Mouse (Mus musculus) liver, embryonic 12.5 days (tissue): Measurements from ENCODE around the gene Rcan2. TPM values are rescaled to one million over a fixed set of nuclear protein-coding genes. Genes with fewer than 3 reads are reported as not detected.

Experiments
- ATAC-seq: fragments of 200-750 bp; cut with Nextera tagmentation; 2 replicates; pipeline ENCODE4 v1.8.0; 2017; ENCODE audit warnings: moderate number of reproducible peaks, mild to moderate bottlenecking, moderate library complexity
- H3K27ac ChIP-seq: fragments of 300-500 bp; sonication (generic); 2 replicates; pipeline ENCODE4 v1.5.1; 2016; ENCODE audit warnings: mild to moderate bottlenecking
- H3K27me3 ChIP-seq: fragments of 300-500 bp; sonication (generic); replicated peaks from 2 replicates; pipeline ENCODE4 v1.6.1; 2016; ENCODE audit warnings: mild to moderate bottlenecking, moderate library complexity
- H3K36me3 ChIP-seq: fragments of 300-500 bp; sonication (generic); 2 replicates; pipeline ENCODE4 v1.6.1; 2016; ENCODE audit warnings: mild to moderate bottlenecking, moderate library complexity
- H3K4me1 ChIP-seq: fragments of 300-500 bp; sonication (generic); 2 replicates; pipeline ENCODE4 v1.6.1; 2016
- H3K4me2 ChIP-seq: fragments of 300-500 bp; sonication (generic); 2 replicates; pipeline ENCODE4 v1.6.1; 2016; ENCODE audit warnings: mild to moderate bottlenecking, moderate library complexity
- H3K4me3 ChIP-seq: fragments of 300-500 bp; sonication (generic); 2 replicates; pipeline ENCODE4 v1.5.1; 2016; ENCODE audit warnings: mild to moderate bottlenecking, moderate library complexity
- H3K9ac ChIP-seq: fragments of 300-500 bp; sonication (generic); 2 replicates; pipeline ENCODE4 v1.6.1; 2016; ENCODE audit warnings: mild to moderate bottlenecking, moderate library complexity
- H3K9me3 ChIP-seq: fragments of 300-500 bp; sonication (generic); replicated peaks from 2 replicates; pipeline ENCODE4 v1.6.1; 2016; ENCODE audit warnings: mild to moderate bottlenecking, moderate library complexity
- WGBS: fragments of 180-500 bp; shearing (Covaris S2); methylation state at CpG from one replicate; pipeline ENCODE4 v1.1.7; 2016; ENCODE audit not compliant: insufficient replicate concordance; 5-methylcytosine and 5-hydroxymethylcytosine counted together
- polyA plus RNA-seq: library from polyadenylated mRNA; unstranded; fragments of >200 nt; fragmentation: Nextera tagmentation; extraction: Ambion mirVana; gene quantifications from 2 replicates; pipeline ENCODE4 v1.2.1, GENCODE M21; 2016

The Rcan2 gene
- 1.7 and 1.9 TPM in 2 replicates for polyA plus RNA-seq

- Histone ChIP-seq H3K9me3 (no peaks in the 10 kb centered on the region), H3K4me2 (peak within 1 kb of the TSS; percentile 69), H3K36me3 (no peaks in the 10 kb centered on the region), H3K27me3 (peaks cover 37% of the 10 kb centered on the region), H3K9ac (0 out of 2 replicates have a peak within 1 kb of the TSS, but pooled peaks have one; percentile 12), H3K4me3 (peak within 1 kb of the TSS; percentile 53), H3K4me1 (peaks cover 5% of the 10 kb centered on the region; the same call in 1 of the 2 replicates), H3K27ac (no peak within 1 kb of the TSS)
- ATAC-seq: 0 out of 2 replicates have a peak, but pooled peaks have one; percentile 60
- WGBS: 2% methylated on average over 7 of the region's 7 CpGs
Observed at GRCm38 (mm10) chr17:43801077-43801476, at the start of gene Rcan2. Rcan2 (plus strand) TSS chr17:43801351.

DNA sequence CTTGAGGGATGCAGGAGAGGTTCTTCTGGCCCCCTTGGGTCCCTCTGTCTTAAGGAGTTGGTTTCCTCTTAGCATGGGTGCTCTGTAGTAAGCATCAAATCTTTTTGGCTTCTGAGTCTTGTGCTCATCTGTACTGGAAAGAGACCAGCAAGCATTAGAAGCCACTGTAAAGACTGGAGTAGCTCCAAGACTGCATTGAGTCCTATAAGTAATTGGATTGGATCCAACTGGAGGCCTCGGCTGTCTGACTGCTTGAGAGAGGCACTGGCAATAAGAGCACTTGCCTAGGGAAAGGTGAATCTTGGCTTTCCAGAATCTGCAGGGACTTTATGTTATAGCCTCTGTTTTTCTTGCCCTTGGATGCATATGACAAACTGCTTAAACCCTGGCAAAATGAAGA lies 48.3 kb upstream of the Rcan2 start:
- H3K27me3 ChIP-seq: no peaks in the 10 kb centered on the region
- no peak for ATAC-seq
- H3K4me1 ChIP-seq: no peaks in the 10 kb centered on the region
- no peak overlapping the region for H3K4me2 ChIP-seq
- no peak overlapping the region for H3K4me3 ChIP-seq
- 56% methylated on average over 1 of the region's 1 CpGs for WGBS
- no peak overlapping the region for H3K27ac ChIP-seq
- no peaks in the 10 kb centered on the region for H3K9me3 ChIP-seq
- H3K36me3 ChIP-seq: no peaks in the 10 kb centered on the region
- H3K9ac ChIP-seq: no peak overlapping the region

GRCm38 (mm10) chr17:43754687-43755086 lies 46.5 kb upstream of the Rcan2 start:
- H3K27me3 ChIP-seq: no peaks in the 10 kb centered on the region
- no peaks in the 10 kb centered on the region for H3K36me3 ChIP-seq
- no peak overlapping the region for H3K4me2 ChIP-seq
- no peaks in the 10 kb centered on the region for H3K4me1 ChIP-seq
- no peak overlapping the region for H3K27ac ChIP-seq
- H3K4me3 ChIP-seq: no peak overlapping the region
- no peak overlapping the region for H3K9ac ChIP-seq
- ATAC-seq: no peak
- 59% methylated on average over 5 of the region's 5 CpGs for WGBS
- H3K9me3 ChIP-seq: no peaks in the 10 kb centered on the region

- H3K4me2 ChIP-seq: no peak overlapping the region
- no peaks in the 10 kb centered on the region for H3K36me3 ChIP-seq
- no peaks in the 10 kb centered on the region for H3K9me3 ChIP-seq
- WGBS: 51% methylated on average over 15 of the region's 15 CpGs
- H3K4me1 ChIP-seq: no peaks in the 10 kb centered on the region
- H3K4me3 ChIP-seq: no peak overlapping the region
- ATAC-seq: no peak
- H3K27ac ChIP-seq: no peak overlapping the region
- H3K27me3 ChIP-seq: no peaks in the 10 kb centered on the region
- H3K9ac ChIP-seq: no peak overlapping the region
Observed at GRCm38 (mm10) chr17:43758607-43759259, 42.4 kb upstream of the Rcan2 start.

- no peaks in the 10 kb centered on the region for H3K27me3 ChIP-seq
- no peaks in the 10 kb centered on the region for H3K4me1 ChIP-seq
- no peak for ATAC-seq
- 0 out of 2 replicates have a peak, but pooled peaks cover 3% of the 10 kb centered on the region for H3K9me3 ChIP-seq
- no peak overlapping the region for H3K4me2 ChIP-seq
- no peak overlapping the region for H3K27ac ChIP-seq
- H3K4me3 ChIP-seq: no peak overlapping the region
- 54% methylated on average over 4 of the region's 4 CpGs for WGBS
- H3K9ac ChIP-seq: no peak overlapping the region
- no peaks in the 10 kb centered on the region for H3K36me3 ChIP-seq
Observed at GRCm38 (mm10) chr17:43784531-43784930, 16.6 kb upstream of the Rcan2 start.

DNA sequence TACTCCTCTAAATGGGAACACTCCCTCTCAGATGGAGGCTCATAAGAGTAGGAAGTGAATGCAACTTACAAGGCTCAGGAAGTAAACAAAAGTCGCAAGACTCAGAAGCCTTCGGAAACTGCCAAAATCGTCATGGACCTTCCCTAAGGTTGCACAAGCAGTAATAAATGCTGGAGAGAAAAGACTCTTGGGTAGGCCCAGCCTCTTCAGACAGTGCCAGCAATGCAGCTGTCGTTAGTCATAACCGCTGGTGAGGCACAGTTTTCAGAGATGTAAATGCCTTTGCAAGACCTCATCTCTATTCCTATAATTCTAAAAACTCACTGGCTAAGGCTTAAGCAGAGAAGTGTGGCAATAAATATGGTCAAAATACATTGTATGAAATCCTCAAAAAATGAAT lies 12.9 kb upstream of the Rcan2 start:
- Histone ChIP-seq H3K4me3 (no peak overlapping the region), H3K9me3 (no peaks in the 10 kb centered on the region), H3K27me3 (no peaks in the 10 kb centered on the region), H3K4me2 (no peak overlapping the region), H3K36me3 (no peaks in the 10 kb centered on the region), H3K4me1 (no peaks in the 10 kb centered on the region), H3K27ac (no peak overlapping the region), H3K9ac (no peak overlapping the region)
- ATAC-seq: no peak
- WGBS: 79% methylated on average over 5 of the region's 5 CpGs

DNA sequence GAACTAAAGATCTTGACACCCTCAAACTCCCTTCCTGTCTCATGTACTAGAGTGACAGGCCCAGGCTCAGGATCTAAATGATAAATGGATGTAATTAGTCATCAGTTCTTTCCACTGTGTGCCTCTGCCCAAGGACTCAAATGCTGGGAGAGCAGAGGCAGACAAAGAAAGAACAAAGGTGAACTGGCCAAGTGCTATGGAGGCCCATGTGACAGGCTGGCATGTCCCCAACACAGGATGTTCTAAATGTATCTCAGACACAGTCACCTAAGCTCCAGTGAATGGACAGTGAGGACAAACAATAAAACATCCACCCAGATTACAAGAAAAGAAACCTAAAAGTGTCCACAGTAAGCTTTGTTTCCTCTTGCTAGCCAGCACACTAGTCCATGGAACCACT lies 11.8 kb upstream of the Rcan2 start:
- Histone ChIP-seq H3K4me3 (no peak overlapping the region), H3K27me3 (no peaks in the 10 kb centered on the region), H3K9ac (no peak overlapping the region), H3K36me3 (no peaks in the 10 kb centered on the region), H3K27ac (no peak overlapping the region), H3K4me2 (no peak overlapping the region), H3K4me1 (no peaks in the 10 kb centered on the region), H3K9me3 (no peaks in the 10 kb centered on the region)
- ATAC-seq: no peak

GRCm38 (mm10) chr17:43791751-43792150 lies 9.4 kb upstream of the Rcan2 start:
- H3K4me3 ChIP-seq: no peak overlapping the region
- WGBS: 94% methylated on average over 3 of the region's 3 CpGs
- H3K4me1 ChIP-seq: no peaks in the 10 kb centered on the region
- no peak overlapping the region for H3K4me2 ChIP-seq
- H3K27me3 ChIP-seq: no peaks in the 10 kb centered on the region
- no peak for ATAC-seq
- H3K9me3 ChIP-seq: no peaks in the 10 kb centered on the region
- H3K27ac ChIP-seq: no peak overlapping the region
- H3K9ac ChIP-seq: no peak overlapping the region
- no peaks in the 10 kb centered on the region for H3K36me3 ChIP-seq

DNA sequence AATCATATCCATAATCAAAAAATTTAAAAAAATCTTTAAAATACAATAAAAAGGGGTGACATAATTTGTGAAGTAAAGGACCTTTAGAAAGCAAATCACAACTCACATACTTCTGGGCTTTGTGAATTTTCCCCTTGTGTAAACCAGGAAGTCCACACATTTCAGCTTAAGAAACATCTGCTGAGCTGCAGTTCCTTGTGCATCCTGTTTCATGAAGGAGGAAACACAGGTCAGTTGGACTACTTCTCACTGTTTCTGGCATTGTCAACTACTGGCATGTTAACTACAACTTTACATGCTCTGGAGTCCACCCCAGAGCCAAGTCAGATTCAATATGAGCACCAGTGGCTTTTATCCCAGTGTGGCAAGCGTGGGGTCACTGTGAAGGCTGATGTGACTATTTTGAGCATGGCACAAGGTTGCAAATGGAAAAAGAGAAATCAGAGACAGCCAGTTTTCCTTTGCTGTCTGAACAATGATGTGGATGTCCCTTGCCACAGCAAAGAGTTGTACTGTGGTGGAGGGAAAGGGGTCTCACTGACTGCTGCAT lies 6.3 kb upstream of the Rcan2 start:
- 48% methylated on average over 1 of the region's 1 CpGs for WGBS

DNA sequence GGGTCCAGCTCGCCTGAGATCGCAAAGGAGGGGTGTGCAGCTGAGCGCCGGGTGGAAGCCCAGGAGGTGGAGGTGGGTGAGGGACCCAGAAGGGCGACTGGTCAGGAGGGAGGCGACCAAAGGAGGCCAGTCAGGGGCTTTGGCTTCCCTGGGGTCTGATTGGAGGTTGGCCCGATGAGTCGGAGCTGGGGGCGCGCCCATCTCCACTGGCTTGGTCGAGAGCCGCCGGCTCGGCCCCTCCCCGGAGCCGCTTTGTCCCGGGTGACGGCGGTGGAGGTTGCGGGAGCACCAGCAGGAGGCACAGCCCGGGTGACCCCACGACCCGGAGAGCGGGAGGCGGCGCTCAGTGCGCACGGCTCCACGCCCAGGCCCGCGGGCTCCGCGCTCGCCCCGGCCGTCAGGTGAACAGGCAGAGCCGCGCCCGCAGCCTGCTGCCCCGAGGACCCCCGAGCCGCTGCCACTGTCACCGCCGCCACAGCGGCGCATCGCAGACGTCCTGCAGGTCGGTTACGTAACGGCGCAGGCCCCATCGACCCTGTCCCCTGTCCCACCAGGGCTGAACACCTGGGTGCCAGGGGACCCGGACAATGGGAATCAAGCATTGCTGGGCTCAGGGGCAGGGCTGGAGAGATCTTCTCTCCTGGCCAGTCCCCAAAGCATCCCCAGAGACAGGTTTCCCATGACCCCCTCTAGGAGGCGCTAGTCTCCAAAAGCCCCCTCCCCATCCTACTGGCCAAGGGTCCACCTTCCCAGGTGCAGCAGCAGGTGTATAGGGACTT lies 633 bp downstream of the Rcan2 start:
- 0 out of 2 replicates have a peak overlapping the region, but pooled peaks have one; percentile 12 for H3K9ac ChIP-seq
- WGBS: 2% methylated on average over 52 of the region's 55 CpGs

More for the DNA sequence above, 6.3 kb upstream of the Rcan2 start:
- no peak overlapping the region for H3K27ac ChIP-seq
- H3K4me2 ChIP-seq: no peak overlapping the region
- H3K9ac ChIP-seq: no peak overlapping the region
- H3K36me3 ChIP-seq: no peaks in the 10 kb centered on the region
- no peak for ATAC-seq
- H3K4me1 ChIP-seq: no peaks in the 10 kb centered on the region
- no peaks in the 10 kb centered on the region for H3K9me3 ChIP-seq
- H3K27me3 ChIP-seq: no peaks in the 10 kb centered on the region
- H3K4me3 ChIP-seq: no peak overlapping the region

GRCm38 (mm10) chr17:43802414-43802813 lies 1.3 kb downstream of the Rcan2 start:
- no peak overlapping the region for H3K9ac ChIP-seq
- 49% methylated on average over 11 of the region's 11 CpGs for WGBS
- no peak for ATAC-seq
- no peak overlapping the region for H3K27ac ChIP-seq
- H3K36me3 ChIP-seq: no peaks in the 10 kb centered on the region
- H3K4me2 ChIP-seq: peak overlapping the region; percentile 69
- peaks cover 5% of the 10 kb centered on the region; the same call in 1 of the 2 replicates for H3K4me1 ChIP-seq
- peak overlapping the region; percentile 53 for H3K4me3 ChIP-seq
- no peaks in the 10 kb centered on the region for H3K9me3 ChIP-seq
- H3K27me3 ChIP-seq: peaks cover 37% of the 10 kb centered on the region

More for the DNA sequence above, 633 bp downstream of the Rcan2 start:
- Histone ChIP-seq H3K4me3 (peak overlapping the region; percentile 53), H3K27me3 (peaks cover 37% of the 10 kb centered on the region), H3K4me2 (peak overlapping the region; percentile 69), H3K27ac (no peak overlapping the region), H3K9me3 (no peaks in the 10 kb centered on the region), H3K4me1 (peaks cover 5% of the 10 kb centered on the region; the same call in 1 of the 2 replicates), H3K36me3 (no peaks in the 10 kb centered on the region)
- ATAC-seq: peak; percentile 71

DNA sequence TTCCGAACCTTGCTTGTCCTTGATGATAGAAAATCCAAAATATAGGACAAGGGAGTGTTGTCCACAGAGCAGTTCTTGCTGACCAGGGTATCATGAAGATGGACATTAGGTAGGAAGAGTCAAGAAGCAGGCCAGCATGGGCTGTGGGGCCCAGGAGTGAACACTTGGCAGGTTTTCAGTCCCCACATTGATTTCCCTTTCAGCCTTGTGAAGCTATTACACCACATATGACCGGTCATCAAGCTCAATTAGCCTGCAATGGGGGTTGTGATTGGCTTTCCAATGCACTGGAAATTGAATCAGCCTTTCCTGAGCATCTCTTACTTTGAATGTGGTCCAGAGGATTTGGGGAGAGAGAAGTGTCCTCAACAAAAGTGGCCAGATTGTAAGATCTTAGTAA lies 2.0 kb downstream of the Rcan2 start:
- Histone ChIP-seq H3K4me3 (no peak overlapping the region), H3K9ac (no peak overlapping the region), H3K27me3 (peaks cover 37% of the 10 kb centered on the region), H3K4me2 (no peak overlapping the region), H3K27ac (no peak overlapping the region), H3K9me3 (no peaks in the 10 kb centered on the region), H3K4me1 (peaks cover 5% of the 10 kb centered on the region; the same call in 1 of the 2 replicates), H3K36me3 (no peaks in the 10 kb centered on the region)
- WGBS: 65% methylated on average over 2 of the region's 2 CpGs
- no peak for ATAC-seq
